Mouse (Mus musculus): Measurements from ENCODE around the gene Macrod2.
A peak's percentile ranks its signal among the peaks of the same experiment; 100 is the strongest.

Macrod2 gene

GRCm38 (mm10) chr2:141490518-141490917, 1095.4 kb downstream of the Macrod2 start:
- no peak for DNase-seq (ENCODE audit: low spot score)

- DNase-seq (ENCODE audit: low spot score) = no peak
Observed at GRCm38 (mm10) chr2:141505451-141505850, 1110.3 kb downstream of the Macrod2 start.

GRCm38 (mm10) chr2:141507929-141508897, 1113.1 kb downstream of the Macrod2 start:
- no peak for DNase-seq (ENCODE audit: low spot score)

GRCm38 (mm10) chr2:141514976-141515375, 1119.9 kb downstream of the Macrod2 start:
- no peak for DNase-seq (ENCODE audit: low spot score)

- peak; percentile 34 for DNase-seq (ENCODE audit: low spot score)
Observed at GRCm38 (mm10) chr2:141522081-141522480, 1127.0 kb downstream of the Macrod2 start.

- DNase-seq (ENCODE audit: low spot score) = no peak
Observed at GRCm38 (mm10) chr2:141545877-141546276, 1150.8 kb downstream of the Macrod2 start.

GRCm38 (mm10) chr2:141551701-141552100, 1156.6 kb downstream of the Macrod2 start:
- no peak for DNase-seq (ENCODE audit: low spot score)

GRCm38 (mm10) chr2:141556747-141557146, 1161.6 kb downstream of the Macrod2 start:
- DNase-seq (ENCODE audit: low spot score) = no peak

- DNase-seq (ENCODE audit: low spot score) = no peak
Observed at GRCm38 (mm10) chr2:141558242-141558827, 1163.2 kb downstream of the Macrod2 start.

GRCm38 (mm10) chr2:141565986-141566385, 1170.9 kb downstream of the Macrod2 start:
- no peak for DNase-seq (ENCODE audit: low spot score)

GRCm38 (mm10) chr2:141571360-141571759, 1176.3 kb downstream of the Macrod2 start:
- DNase-seq (ENCODE audit: low spot score) = no peak

- DNase-seq (ENCODE audit: low spot score) = no peak
Observed at GRCm38 (mm10) chr2:141578206-141578605, 1183.1 kb downstream of the Macrod2 start.

- no peak for DNase-seq (ENCODE audit: low spot score)
Observed at GRCm38 (mm10) chr2:141582431-141582830, 1187.3 kb downstream of the Macrod2 start.

- no peak for DNase-seq (ENCODE audit: low spot score)
Observed at GRCm38 (mm10) chr2:141582933-141583332, 1187.8 kb downstream of the Macrod2 start.

- peak; percentile 54 for DNase-seq (ENCODE audit: low spot score)
Observed at GRCm38 (mm10) chr2:141587290-141587689, 1192.2 kb downstream of the Macrod2 start.

- no peak for DNase-seq (ENCODE audit: low spot score)
Observed at GRCm38 (mm10) chr2:141591326-141591725, 1196.2 kb downstream of the Macrod2 start.

- DNase-seq (ENCODE audit: low spot score) = no peak
Observed at GRCm38 (mm10) chr2:141594811-141595210, 1199.7 kb downstream of the Macrod2 start.

- DNase-seq (ENCODE audit: low spot score) = no peak
Observed at GRCm38 (mm10) chr2:141617721-141618120, 1222.6 kb downstream of the Macrod2 start.

- DNase-seq (ENCODE audit: low spot score) = no peak
Observed at GRCm38 (mm10) chr2:141618257-141618656, 1223.1 kb downstream of the Macrod2 start.

- DNase-seq (ENCODE audit: low spot score) = no peak
Observed at GRCm38 (mm10) chr2:141664051-141664450, 1268.9 kb downstream of the Macrod2 start.

GRCm38 (mm10) chr2:141672814-141673213, 1277.7 kb downstream of the Macrod2 start:
- DNase-seq (ENCODE audit: low spot score) = no peak

- no peak for DNase-seq (ENCODE audit: low spot score)
Observed at GRCm38 (mm10) chr2:141673405-141673804, 1278.3 kb downstream of the Macrod2 start.

- DNase-seq (ENCODE audit: low spot score) = no peak
Observed at GRCm38 (mm10) chr2:141697541-141697940, 1302.4 kb downstream of the Macrod2 start.

All from left cerebral cortex, adult 11 months (tissue).